Mouse (Mus musculus): Measurements from ENCODE around the gene Gm17359.

Gm17359 gene

DNA sequence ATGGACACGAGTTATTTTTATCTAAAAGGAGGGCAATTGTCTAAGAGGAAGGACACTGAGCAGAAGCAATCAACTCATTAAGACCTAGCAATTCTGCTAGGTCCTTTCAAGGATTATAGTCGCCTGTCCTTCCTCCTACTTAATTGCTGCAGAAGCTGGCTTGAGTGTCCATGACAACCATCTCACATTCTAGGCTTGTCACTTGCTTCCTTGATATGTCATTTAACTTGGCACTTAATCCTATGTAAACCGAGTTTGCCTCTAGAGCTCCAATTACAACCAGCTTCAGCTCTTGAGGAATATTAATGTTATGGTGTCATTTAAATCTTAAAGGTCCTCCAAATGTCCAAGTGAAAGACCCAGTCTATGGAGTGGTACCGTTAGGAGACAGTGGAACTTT is 22.3 kb downstream of the Gm17359 start:
- no peak for DNase-seq

DNA sequence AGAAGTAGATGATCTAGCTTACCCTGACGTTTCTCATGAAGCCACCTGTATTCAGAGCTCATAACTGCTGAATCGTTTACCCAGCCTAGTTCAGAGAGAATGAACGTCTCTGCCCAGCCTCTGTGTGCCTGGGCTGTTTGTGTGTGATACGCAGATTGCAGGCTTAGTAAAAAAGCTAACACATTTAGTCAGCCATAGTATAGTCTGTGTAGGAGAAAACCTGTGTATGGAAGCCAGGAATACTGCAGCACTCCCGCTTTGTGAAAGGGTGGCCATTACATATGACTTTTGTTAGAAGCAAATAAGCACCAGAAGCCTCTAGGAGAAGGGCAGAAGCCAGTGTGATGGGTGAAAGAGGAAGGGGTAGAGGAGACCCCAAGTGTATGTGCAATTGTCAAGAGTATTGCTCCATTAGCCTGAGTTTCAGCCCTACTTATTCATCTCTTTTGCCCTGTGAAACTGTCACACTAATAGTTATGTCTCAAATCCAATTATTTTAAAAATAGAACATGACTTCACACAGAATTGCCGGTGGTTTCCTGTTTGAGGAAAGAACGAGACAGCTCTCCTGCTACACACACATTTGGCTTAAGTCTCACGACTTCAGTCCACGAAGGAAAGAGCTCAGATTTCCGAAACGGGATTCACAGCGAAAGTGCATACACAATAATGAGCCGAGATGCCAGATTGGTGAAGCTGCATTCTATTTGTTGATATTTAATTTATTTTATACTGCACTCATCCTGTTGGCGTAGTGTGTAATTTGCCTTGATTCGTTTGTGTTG is 24.0 kb downstream of the Gm17359 start:
- DNase-seq: no peak

DNA sequence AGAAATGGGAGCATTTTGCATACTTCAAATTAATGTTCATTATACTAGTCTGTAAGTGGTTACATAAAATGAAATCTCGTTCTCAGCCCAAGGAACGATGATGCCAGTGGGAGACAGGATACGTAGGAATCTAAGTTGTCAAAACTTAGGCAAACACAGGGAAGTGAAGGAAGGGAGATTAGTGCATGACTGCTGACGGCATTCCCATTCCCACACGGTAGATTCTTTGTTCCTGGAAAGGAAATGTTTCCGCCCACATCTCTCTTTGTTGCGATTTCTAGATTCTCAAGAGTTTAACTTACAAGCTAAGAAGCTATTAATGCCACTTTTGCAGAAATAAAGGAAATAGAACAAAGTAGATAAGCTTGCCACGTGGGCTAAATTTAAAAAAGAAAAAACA is 29.6 kb downstream of the Gm17359 start:
- DNase-seq: no peak

DNA sequence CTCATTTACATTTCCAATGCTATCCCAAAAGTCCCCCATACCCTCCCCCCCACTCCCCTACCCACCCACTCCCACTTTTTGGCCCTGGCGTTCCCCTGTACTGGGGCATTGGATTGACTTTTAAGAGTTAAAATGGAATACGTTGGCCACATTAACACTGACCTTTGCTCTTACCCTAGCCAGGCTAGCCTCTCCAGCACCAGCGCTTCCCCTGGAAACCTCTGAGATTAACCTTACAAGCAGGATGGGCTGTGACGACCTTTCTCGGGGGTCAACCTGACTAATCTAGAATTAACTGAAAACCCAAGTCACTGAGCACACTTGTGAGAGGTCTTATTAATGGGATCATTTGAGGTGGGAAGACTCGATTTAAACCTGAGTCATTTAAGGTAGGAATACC is 31.8 kb downstream of the Gm17359 start:
- no peak for DNase-seq

DNA sequence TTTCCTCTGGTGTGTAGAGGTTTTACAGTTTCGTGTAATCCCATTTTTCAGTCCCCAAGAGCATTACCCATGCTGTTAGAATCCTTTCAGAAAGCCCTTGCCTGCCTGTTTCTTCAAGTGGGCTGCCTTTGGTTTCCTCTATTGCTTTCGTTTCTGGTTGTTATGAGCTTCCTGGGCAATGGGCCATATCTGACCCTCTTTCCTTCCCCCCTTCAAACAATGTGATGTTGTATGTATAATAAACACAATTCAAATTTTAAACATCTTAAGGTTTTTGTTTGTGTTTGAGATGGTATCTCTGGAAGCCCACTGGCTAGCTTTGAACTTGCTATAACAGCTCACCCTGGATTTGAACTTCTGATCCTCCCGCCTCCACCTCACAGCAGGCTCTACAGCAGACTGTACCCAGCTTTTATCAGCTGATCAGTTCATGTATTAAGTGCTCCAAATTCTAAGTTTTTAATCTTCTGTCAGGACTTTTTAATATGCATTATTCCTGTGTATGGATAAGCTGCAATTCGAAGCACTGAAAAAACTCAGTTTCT is 34.0 kb downstream of the Gm17359 start:
- DNase-seq: peak; percentile 33 to 53

DNA sequence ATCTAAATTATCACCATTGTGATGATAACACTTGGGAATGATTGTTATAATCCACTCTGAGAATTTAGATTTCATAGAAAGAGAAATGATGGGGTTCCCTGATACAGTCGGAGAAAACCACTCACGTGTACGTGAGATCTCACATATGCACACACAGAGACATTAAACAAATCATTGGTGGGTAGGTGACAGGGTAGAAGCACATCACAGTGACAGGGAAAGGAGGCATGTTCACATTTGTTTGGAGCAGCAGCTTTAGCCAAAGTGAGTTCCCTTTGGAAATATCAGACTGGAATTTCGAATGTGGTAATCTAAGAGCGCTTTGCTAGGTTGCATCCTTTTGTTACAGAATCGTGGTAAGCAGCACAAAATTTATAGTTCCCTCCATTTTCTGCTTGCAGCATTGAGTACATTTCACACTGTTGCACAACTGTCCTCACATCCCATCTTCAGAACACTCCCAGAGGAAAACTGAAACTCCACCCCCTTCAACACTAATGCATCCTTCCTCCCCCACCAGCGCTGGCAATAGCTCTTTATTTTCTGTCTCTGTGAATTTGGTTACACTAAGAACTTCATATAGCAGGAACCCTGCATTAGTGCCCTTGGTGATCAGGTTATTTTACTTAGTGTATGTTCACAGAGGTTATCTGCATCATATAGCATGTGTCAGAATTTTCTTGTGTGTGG is 35.2 kb downstream of the Gm17359 start:
- DNase-seq: no peak

DNA sequence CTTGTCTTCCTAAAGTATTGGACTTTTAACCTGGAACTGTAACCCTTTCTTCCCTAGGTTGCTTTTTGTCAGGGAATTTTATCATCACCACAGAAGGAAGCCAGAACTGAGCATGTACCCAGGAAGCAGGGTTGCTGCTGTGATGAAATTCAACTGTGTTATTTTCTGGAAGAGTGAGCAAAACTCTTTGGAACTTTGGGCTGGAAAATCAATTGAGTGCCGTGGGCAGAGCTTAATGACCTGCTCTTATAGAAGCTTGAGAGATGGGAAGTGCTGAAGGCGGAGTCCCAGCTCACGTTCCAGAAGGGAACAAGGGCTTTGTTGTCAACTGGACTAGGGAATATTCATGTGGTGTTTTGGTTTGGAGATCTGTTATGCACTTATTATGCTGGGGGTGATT is 37.5 kb downstream of the Gm17359 start:
- DNase-seq: no peak

DNA sequence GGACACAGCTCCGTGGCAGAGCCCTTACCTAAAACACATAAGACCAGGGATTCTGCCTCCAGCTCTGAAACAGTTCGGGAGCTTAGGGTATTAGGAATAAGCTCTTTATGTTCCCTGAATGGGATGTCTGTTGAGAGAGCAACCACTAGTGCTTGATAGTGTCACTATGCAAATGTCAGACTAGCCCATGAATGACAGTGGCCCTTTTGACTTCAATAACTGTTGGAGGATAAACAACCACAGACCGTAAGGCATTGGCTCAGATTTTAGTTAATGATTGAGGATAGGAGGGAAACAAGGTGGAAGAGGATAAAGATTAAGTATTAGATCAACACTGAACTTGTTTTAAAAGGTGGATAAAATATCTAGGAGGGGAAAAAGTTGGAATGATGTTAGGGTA is 41.6 kb downstream of the Gm17359 start:
- no peak for DNase-seq

DNA sequence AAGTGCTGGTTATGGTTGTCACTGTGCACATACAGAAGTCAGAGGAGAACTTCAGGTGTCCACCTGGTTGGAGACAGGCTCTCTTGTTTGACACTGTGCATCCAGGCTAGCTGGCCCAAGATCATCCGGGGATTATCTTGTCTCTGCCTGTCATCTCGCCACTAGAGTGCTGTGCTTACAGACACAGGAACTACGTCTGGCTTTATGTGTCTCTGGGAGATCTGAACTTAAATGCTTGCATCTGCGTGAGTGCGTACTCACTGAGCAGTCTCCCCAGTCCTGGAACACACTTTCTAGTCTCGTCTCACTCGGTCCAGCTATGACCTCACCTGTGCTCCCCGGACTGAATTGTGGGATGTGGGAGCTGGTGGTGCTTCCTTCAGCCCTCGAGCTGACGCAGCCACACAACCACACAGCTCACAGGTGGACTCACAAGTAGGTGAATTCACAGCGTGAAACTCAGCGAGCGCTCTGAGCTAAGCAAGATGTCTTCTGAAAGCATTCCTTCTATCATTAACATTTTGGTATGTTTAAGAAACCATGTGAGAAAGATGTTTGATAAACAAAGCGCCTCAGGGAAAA is 42.9 kb downstream of the Gm17359 start:
- DNase-seq: no peak

DNA sequence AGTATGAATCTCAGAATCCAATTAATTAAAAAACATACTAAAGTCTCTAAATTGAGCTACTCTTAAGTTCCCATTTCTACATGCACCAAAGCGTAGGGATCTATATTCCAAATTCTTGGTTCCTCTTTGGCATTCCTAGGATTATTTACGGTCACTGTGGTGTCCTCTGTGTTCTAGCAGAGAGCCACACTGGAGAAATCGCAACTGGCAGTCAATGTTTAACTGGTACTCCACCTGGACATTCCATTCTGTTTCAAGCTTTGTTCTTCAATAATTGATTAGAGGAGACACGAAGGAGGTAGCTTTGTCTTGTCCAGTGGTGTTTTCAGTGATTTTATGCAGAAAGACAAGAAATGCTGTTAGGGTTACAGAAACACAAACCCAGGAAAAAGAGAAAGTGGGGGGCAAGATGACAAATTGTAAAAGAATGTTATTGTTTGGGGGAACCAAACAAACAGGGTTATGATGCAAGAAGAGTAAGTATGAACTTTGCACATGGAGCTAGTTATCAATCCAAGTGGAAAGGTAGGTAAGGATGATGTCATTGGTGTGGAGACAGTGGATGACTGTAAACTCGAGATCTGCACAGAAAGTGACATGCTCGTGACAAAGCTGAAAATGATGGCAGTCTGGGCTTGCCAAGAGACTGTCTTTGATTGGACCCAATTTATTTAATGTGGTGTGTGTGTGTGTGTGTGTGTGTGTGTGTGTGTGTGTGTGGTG is 43.6 kb downstream of the Gm17359 start:
- DNase-seq: no peak

DNA sequence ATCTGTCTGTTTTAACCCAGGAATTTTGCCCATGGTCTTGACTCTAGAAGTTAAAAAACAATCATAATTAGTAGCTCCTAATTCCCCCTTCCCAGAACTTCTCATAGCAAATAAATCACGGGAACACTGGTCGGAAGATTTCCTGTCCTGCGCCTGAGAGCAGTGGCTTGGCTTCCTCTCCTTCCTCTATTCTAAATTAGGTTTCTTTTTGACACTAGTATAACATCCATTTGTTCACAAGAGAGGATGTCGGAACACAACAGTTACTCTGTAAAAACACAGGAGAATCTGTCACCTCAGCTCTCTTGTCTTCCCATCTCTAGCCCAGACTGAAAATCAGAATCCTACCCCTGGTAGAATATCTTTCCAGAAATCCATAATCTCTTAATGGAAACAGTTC is 44.9 kb downstream of the Gm17359 start:
- DNase-seq: no peak

DNA sequence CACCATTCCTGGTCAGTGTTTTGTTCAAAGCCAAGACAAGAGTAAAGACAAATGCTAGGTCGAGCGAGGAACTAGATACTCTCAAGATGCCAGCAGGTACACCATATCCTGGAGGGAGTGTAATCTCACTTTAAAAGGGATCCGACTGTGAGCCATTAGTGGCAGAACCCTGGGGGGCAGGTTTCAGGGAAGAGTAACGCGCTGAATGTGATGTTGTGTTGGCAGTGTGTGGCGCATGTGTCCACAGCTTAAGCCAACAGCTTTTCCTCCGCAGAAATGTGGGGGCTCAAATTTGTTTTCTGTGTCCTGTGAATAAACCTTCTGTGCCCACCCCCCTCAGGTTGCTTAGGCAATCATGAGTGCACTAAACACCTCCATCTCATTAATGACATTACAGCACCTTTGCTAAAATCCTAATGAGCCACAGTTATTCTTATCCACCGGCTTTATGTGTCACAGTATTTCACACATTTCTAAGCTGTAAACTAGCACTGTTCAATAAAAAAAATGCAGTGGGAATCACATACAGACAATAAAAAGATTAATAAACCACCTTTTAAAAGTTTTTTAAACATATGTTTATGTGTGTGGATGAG is 49.1 kb downstream of the Gm17359 start:
- no peak for DNase-seq

DNA sequence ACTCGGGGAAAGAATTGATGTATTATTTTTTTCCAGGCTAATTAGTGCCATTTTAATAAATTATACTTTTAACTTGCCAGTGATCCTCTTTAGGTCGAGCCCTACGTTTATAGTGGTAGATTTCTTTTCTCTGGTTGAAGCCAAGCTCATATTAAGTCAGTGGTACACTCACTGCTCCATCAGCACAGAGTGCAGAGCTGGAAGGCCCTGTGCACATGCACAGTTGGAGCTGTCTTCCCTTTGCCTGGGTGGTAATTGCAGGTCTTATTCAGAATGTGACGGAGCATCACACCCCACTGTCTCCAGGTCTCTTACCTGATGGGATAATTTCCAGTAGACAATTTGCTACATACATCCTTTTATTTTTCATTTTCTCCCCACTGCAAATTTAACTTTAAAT is 52.6 kb downstream of the Gm17359 start:
- DNase-seq: no peak

DNA sequence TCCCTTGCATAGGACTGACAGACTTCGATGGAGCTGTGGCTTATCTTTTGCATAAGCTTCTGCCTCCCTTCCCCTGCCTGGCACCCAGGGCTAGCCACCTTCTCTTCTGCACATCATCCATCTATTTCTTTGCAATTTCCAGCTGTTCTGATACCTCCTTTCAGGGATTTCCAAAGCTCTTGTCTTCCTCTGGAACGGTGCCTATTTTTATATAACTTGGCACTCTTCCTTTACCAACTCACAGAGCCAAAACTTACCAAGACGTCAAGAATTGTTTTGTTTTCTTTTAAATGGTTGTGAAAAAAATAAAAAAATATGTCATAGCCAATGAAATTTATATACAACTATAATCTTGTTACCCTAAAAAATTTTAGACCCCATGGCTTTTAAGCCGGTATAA is 64.1 kb downstream of the Gm17359 start:
- DNase-seq: no peak

DNA sequence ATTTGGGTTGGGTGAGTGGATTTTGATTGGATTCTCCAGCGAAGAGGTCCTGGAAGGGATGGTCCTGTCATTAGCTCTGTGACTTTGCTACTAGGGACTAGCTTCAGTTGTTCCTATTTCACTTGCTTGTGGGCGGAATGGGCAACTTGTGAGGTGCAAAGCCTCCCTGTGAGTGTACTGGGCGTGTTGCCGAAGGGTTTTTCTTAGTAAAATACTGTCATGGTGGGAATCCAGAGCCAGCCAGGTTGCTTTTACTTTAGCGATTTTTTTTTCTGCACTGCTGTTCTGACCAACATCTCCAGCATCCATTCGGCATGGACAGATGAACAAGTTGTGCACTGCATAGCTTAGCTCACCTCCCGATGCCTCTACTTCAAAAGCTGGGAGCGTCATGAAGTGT is 65.6 kb downstream of the Gm17359 start:
- no peak for DNase-seq

DNA sequence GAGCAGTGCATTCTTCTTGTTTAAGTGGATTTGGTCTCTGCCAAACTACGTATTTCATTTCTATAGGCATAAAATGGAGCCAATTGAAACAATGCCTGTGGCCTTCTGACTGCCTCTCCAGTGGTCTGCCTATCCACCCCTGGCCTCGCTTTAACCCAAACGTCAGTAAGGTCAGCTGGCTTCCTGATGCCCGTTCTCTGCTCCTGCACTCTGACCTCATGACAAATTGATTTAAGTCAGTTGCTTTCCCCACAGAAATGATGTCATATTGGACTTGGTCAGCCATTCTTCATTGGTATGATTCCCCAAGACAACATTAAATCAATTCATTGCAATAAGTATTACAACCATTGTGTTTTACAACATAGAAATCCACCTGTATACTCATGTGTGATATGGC is 72.1 kb downstream of the Gm17359 start:
- DNase-seq: no peak

DNA sequence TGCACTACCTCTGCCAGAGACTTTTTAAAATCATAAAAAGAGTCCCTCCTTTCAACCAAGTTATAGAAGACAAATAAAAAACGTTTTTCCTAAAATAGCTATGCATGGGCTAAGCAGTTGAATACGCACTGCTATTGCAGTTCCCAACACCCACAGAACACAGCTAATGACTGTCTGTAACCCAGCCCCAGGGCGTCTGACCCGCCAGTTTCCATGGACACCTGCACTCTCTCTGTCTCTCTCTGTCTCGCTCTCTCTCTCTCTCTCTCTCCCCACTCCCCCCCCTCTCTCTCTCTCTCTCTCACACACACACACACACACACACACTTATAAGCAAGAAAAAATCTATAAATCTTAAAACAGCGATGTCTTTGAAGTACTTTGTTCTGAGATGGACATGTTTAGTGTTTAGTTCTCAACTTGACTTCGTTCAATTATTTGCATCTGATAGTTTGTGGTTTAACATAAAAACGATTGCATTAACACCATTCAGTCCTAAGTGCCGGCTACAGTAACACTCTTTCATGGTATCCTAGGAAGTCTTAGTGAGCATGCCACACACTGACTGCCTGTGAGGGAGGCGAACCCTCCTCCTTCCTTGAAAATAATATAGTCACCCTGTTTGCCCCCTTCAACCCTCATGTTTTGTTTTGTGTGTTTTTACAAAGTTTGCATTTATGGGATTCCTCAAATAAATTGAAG is 73.6 kb downstream of the Gm17359 start:
- no peak for DNase-seq

DNA sequence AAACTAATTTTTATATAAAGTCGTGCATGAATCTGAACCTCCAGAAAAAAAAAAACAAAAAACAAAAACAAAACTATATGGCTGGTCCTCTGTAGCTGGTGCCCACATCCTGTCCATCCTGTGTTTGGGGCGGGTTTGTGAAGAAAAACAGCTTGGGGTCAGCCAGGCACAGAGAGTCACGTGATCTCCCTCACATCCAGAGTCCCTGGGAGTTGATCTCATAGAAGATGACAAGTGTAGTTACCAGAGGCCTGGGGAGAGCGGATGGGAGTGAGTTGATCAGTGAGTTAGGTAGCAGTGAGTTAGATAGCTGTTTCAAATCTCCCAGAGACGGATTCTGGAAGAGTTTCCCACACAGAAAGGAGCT is 74.2 kb downstream of the Gm17359 start:
- DNase-seq: peak in 1 of 2 experiments; percentile 38

DNA sequence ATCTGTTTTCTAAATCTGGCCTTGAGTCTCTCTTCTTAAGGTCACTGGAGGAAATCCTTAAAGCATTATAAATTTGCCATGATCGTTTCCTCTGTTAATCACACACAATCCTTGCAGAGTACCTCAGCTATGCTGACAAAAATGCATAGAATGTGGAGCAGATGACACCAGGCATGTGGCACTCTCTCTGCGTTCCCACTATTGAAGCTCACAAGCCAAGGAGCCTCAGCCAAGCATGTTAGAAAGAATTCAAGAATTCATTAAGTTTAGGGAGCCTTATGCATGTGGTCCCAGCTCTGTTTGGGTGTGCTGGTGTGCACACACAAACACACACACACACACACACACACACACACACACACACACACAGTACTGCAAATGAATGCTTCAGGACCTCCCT is 75.2 kb downstream of the Gm17359 start:
- DNase-seq: no peak

DNA sequence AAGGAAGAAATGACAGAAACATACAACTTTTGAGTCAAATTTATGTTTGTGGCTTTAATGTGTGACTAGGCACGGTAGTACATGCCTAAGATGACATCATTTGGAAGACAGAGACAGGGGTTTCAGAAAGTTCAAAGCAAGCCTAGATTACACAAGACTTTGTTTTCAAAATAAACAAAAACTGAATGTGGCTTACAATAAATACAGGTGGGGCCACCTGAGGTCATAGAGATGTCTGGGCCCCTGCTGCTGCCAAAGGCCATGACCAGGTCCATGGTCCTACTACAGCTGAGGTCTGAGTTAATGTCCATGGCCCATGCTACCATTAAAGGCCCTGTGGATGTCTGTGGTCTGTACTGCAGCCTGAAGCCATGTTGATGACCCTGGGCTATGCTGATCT is 77.0 kb downstream of the Gm17359 start:
- DNase-seq: no peak

DNA sequence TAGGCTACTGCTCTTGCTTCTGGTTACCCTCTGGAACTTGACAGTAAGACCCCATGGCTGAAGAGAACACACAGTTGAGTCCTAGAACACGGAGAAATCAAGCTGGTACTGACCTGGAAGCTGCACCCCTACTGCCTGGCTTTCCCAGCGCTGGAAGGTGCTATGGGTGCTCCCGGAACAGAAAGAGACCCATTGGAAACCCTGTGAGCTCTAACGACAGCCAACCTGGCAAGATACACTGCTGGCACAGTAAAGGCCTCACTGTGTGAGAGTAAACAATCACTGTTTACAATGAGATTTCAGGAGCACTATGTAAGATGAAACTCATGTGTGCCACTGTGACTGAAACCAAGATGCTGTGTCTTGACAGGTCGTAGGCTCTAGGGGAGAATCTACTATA is 78.6 kb downstream of the Gm17359 start:
- no peak for DNase-seq

DNA sequence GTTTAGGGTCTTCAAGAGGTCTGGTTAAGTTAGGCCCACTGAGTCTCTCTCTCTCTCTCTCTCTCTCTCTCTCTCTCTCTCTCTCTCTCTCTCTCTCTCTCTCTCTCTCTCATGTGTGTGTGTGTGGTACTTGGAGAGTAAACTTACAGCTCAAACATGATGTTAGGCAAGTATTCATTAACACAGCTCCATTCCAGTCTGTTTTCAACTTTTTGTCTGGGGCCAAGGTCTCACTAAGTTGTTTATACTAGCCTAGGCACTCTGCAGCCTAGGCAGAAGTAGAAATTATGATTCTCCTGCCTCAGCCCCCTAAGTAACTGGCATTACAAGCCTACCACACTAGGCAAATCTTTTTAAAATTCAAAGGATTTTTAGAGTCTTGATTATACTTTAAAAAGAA is 79.5 kb downstream of the Gm17359 start:
- DNase-seq: no peak

All from lung, postnatal 4 days (tissue).